ENCODE assay signal across 9 mouse cellular contexts in the genomic region with DNA sequence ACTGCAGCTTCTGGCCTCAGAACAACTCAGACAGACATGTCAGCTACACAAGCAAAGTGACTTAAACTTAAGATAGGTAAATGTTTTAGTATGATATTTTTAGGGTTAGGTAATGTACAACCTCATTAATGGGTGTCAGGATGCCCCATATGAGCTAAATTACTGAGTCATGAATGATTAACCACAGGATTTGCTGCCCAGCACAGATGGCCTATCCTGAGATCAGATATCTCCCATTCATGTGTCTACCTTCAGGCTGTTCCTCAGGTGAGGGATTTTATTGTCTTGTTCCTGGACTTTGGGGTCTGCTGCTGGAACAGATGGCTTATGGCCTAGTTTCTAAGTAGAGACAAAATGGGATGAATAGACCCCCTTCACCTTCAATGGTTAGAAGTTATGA. TPM values are rescaled to one million over a fixed set of nuclear protein-coding genes. Genes with fewer than 3 reads are reported as not detected.
ATAC-seq and TF ChIP-seq lines count a peak whose summit lies in the region.
"Not testable (repeated sequence)": the region's sequence is repeated elsewhere in the genome, so short reads cannot be mapped to it uniquely, and the experiment has no call there.
"Had no signal": no experiment of that assay in that cellular context is flagged by ENCODE, and none has a peak within 500 bp of the region (broad histone marks: within the 10 kb centered on the region; RNA-seq: fewer than 3 reads in every experiment).

No protein-coding gene starts in this region.

- H3K9me3 ChIP-seq in intestine, embryonic 15.5 days; intestine, embryonic 16.5 days (ENCODE audit: control insufficient read depth, low read length); intestine, postnatal 0 days (ENCODE audit: control insufficient read depth): not testable (repeated sequence)

- not testable (repeated sequence) for H3K27ac ChIP-seq in intestine, embryonic 15.5 days
- peak overlapping the region; percentile 57; the same call in 1 of the 2 replicates for H3K27ac ChIP-seq in intestine, embryonic 16.5 days (ENCODE audit: low read length)
- 0 out of 2 replicates have a peak overlapping the region, but pooled peaks have one; percentile 30 for H3K27ac ChIP-seq in intestine, postnatal 0 days (ENCODE audit: low read depth, low read length)

- not testable (repeated sequence) for H3K27me3 ChIP-seq in intestine, embryonic 15.5 days (replicated peaks); intestine, embryonic 16.5 days (replicated peaks; ENCODE audit: control insufficient read depth, insufficient read depth, low read length); intestine, postnatal 0 days (replicated peaks; ENCODE audit: control insufficient read depth, insufficient read depth, low read length)

- H3K9ac ChIP-seq in intestine, embryonic 15.5 days; intestine, embryonic 16.5 days (ENCODE audit: low read depth, low read length); intestine, postnatal 0 days (ENCODE audit: low read depth, low read length): not testable (repeated sequence)

- H3K4me1 ChIP-seq in intestine, embryonic 15.5 days (replicated peaks); intestine, embryonic 16.5 days (ENCODE audit: control insufficient read depth, insufficient read depth, low read length); intestine, postnatal 0 days (replicated peaks; ENCODE audit: control insufficient read depth, insufficient read depth, low read length): not testable (repeated sequence)

- not testable (repeated sequence) for H3K36me3 ChIP-seq in intestine, embryonic 15.5 days; intestine, embryonic 16.5 days (ENCODE audit: control insufficient read depth, insufficient read depth, low read length); intestine, postnatal 0 days (ENCODE audit: control insufficient read depth, insufficient read depth)

- not testable (repeated sequence) for H3K4me2 ChIP-seq in intestine, embryonic 15.5 days (replicated peaks); intestine, embryonic 16.5 days (ENCODE audit: low read depth, low read length); intestine, postnatal 0 days (replicated peaks; ENCODE audit: low read depth)

- not testable (repeated sequence) for H3K4me3 ChIP-seq in intestine, embryonic 15.5 days (replicated peaks); intestine, embryonic 16.5 days (ENCODE audit: low read length); intestine, postnatal 0 days (ENCODE audit: low read depth, low read length)

- TF ChIP-seq CTCF in intestine, postnatal 0 days (IDR thresholded peaks at IDR 0.05; ENCODE audit: low read depth): not testable (repeated sequence)

- peak; percentile 83 for ATAC-seq in intestine, embryonic 15.5 days
- ATAC-seq in intestine, embryonic 16.5 days: peak; percentile 86
- ATAC-seq in intestine, postnatal 0 days: not testable (repeated sequence)

RNA-seq across cellular contexts. Expression of a gene that starts 10.1 kb away (rescaled TPM):
- polyA plus RNA-seq in intestine, embryonic 15.5 days (2015; fragmentation: Nextera tagmentation; extraction: Ambion mirVana): 0.01 and 0.04 TPM in 2 replicates
- 0.13 TPM in 1 of 2 replicates, not detected in the other for polyA plus RNA-seq in intestine, embryonic 16.5 days (2015; fragmentation: Nextera tagmentation; extraction: Ambion mirVana)
- polyA plus RNA-seq in intestine, postnatal 0 days (2015; fragmentation: Nextera tagmentation; extraction: Ambion mirVana): not detected in 2 replicates
- polyA plus RNA-seq: adrenal gland, adult 2 months; brain, embryonic 14.5 days; G1E had no signal

RNA-seq across cellular contexts. Expression of a gene that starts 13.7 kb away (rescaled TPM):
- polyA plus RNA-seq in intestine, embryonic 15.5 days (2015; fragmentation: Nextera tagmentation; extraction: Ambion mirVana): 0.05 and 0.09 TPM in 2 replicates
- 0.11 and 0.16 TPM in 2 replicates for polyA plus RNA-seq in intestine, embryonic 16.5 days (2015; fragmentation: Nextera tagmentation; extraction: Ambion mirVana)
- 0.08 and 0.14 TPM in 2 replicates for polyA plus RNA-seq in intestine, postnatal 0 days (2015; fragmentation: Nextera tagmentation; extraction: Ambion mirVana)
- polyA plus RNA-seq: adrenal gland, adult 2 months; brain, embryonic 14.5 days; C2C12; G1E had no signal

RNA-seq across cellular contexts. Expression of a gene that starts 38.1 kb away (rescaled TPM):
- 545 and 589 TPM in 2 replicates for polyA plus RNA-seq in intestine, embryonic 15.5 days (2015; fragmentation: Nextera tagmentation; extraction: Ambion mirVana)
- polyA plus RNA-seq in intestine, embryonic 16.5 days (2015; fragmentation: Nextera tagmentation; extraction: Ambion mirVana): 510 and 538 TPM in 2 replicates
- polyA plus RNA-seq in intestine, postnatal 0 days (2015; fragmentation: Nextera tagmentation; extraction: Ambion mirVana): 277 and 300 TPM in 2 replicates

RNA-seq across cellular contexts. Expression of a gene that starts 55.7 kb away (rescaled TPM):
- polyA plus RNA-seq in intestine, embryonic 15.5 days (2015; fragmentation: Nextera tagmentation; extraction: Ambion mirVana): not detected in 2 replicates
- not detected in 2 replicates for polyA plus RNA-seq in intestine, embryonic 16.5 days (2015; fragmentation: Nextera tagmentation; extraction: Ambion mirVana)
- not detected in 2 replicates for polyA plus RNA-seq in intestine, postnatal 0 days (2015; fragmentation: Nextera tagmentation; extraction: Ambion mirVana)
- polyA plus RNA-seq: activated CD4-positive, CD25-positive, alpha-beta regulatory T cell, adult 4 months; adrenal gland, adult 2 months; brain, embryonic 14.5 days; C2C12; G1E; Patski had no signal
